Mouse (Mus musculus) heart, embryonic 15.5 days (tissue): ENCODE data around the gene Tm4sf4. TPM values are rescaled to one million over a fixed set of nuclear protein-coding genes. Genes with fewer than 3 reads are reported as not detected.

Source experiments
- ATAC-seq: fragments of 200-750 bp; cut with Nextera tagmentation; replicated peaks from 2 replicates; pipeline ENCODE4 v1.8.0; 2017; ENCODE audit warnings: low read depth, moderate TSS enrichment; ENCODE audit not compliant: insufficient number of reproducible peaks, insufficient read depth, low FRiP score
- H3K27ac ChIP-seq: fragments of 300-500 bp; sonication (generic); 2 replicates; pipeline ENCODE4 v1.5.1; 2015; ENCODE audit warnings: mild to moderate bottlenecking, inconsistent platforms
- H3K27me3 ChIP-seq: fragments of 300-500 bp; sonication (generic); 2 replicates; pipeline ENCODE4 v1.6.1; 2015; ENCODE audit warnings: inconsistent platforms
- H3K36me3 ChIP-seq: fragments of 300-500 bp; sonication (generic); 2 replicates; pipeline ENCODE4 v1.6.1; 2015; ENCODE audit warnings: mild to moderate bottlenecking, inconsistent platforms
- H3K4me1 ChIP-seq: fragments of 300-500 bp; sonication (generic); replicated peaks from 2 replicates; pipeline ENCODE4 v1.6.1; 2015; ENCODE audit warnings: inconsistent platforms
- H3K4me2 ChIP-seq: fragments of 300-500 bp; sonication (generic); 2 replicates; pipeline ENCODE4 v1.6.1; 2015; ENCODE audit warnings: inconsistent platforms, mild to moderate bottlenecking, moderate library complexity
- H3K4me3 ChIP-seq: fragments of 300-500 bp; sonication (generic); 2 replicates; pipeline ENCODE4 v1.5.1; 2015; ENCODE audit warnings: mild to moderate bottlenecking, inconsistent platforms
- H3K9ac ChIP-seq: fragments of 300-500 bp; sonication (generic); 2 replicates; pipeline ENCODE4 v1.6.1; 2015; ENCODE audit warnings: mild to moderate bottlenecking, inconsistent platforms
- H3K9me3 ChIP-seq: fragments of 300-500 bp; sonication (generic); replicated peaks from 2 replicates; pipeline ENCODE4 v1.6.1; 2016; ENCODE audit warnings: inconsistent platforms
- WGBS: fragments of 180-500 bp; shearing (Covaris S2); methylation state at CpG from one replicate; pipeline ENCODE4 v1.1.7; 2015; ENCODE audit warnings: mixed read lengths; 5-methylcytosine and 5-hydroxymethylcytosine counted together
- polyA plus RNA-seq: library from polyadenylated mRNA; unstranded; fragments of >200 nt; fragmentation: Nextera tagmentation; extraction: Ambion mirVana; gene quantifications from 2 replicates; pipeline ENCODE4 v1.2.1, GENCODE M21; 2015

Gene Tm4sf4
- polyA plus RNA-seq, 1 experiment from 2014 or later: 0.86 TPM

- Histone ChIP-seq H3K27me3 (no peaks in the 10 kb centered on the region), H3K27ac (no peak overlapping the region), H3K4me2 (no peak overlapping the region), H3K36me3 (peaks cover 14% of the 10 kb centered on the region; the same call in 1 of the 2 replicates), H3K9me3 (no peaks in the 10 kb centered on the region), H3K4me1 (0 out of 2 replicates have a peak, but pooled peaks cover 5% of the 10 kb centered on the region), H3K9ac (no peak overlapping the region), H3K4me3 (no peak overlapping the region)
- 73% methylated on average over 4 of the region's 4 CpGs for WGBS
- no peak for ATAC-seq
Measured at GRCm38 (mm10) chr3:57480640-57481039, 55.5 kb downstream of the Tm4sf4 start.

GRCm38 (mm10) chr3:57481981-57482380 is 56.9 kb downstream of the Tm4sf4 start:
- H3K9me3 ChIP-seq: no peaks in the 10 kb centered on the region
- H3K4me1 ChIP-seq: peaks cover 10% of the 10 kb centered on the region
- H3K27me3 ChIP-seq: no peaks in the 10 kb centered on the region
- H3K4me3 ChIP-seq: no peak overlapping the region
- H3K4me2 ChIP-seq: no peak overlapping the region
- no peak overlapping the region; the same call in 1 of the 2 replicates for H3K27ac ChIP-seq
- ATAC-seq: no peak
- 0 out of 2 replicates have a peak overlapping the region, but pooled peaks have one; percentile 7 for H3K9ac ChIP-seq
- whole genome bisulfite sequencing: 73% methylated on average over 5 of the region's 5 CpGs
- peaks cover 4% of the 10 kb centered on the region; the same call in 1 of the 2 replicates for H3K36me3 ChIP-seq

- no peak for ATAC-seq
- no peak overlapping the region for H3K9ac ChIP-seq
- no peaks in the 10 kb centered on the region for H3K36me3 ChIP-seq
- H3K27ac ChIP-seq: no peak overlapping the region
- peaks cover 22% of the 10 kb centered on the region for H3K4me1 ChIP-seq
- H3K4me3 ChIP-seq: no peak overlapping the region
- no peaks in the 10 kb centered on the region for H3K9me3 ChIP-seq
- WGBS: 81% methylated on average over 4 of the region's 4 CpGs
- no peaks in the 10 kb centered on the region for H3K27me3 ChIP-seq
- no peak overlapping the region for H3K4me2 ChIP-seq
Measured at GRCm38 (mm10) chr3:57486068-57486467, 61.0 kb downstream of the Tm4sf4 start.

GRCm38 (mm10) chr3:57487455-57488153 is 62.5 kb downstream of the Tm4sf4 start:
- 38% methylated on average over 8 of the region's 8 CpGs for WGBS
- H3K9me3 ChIP-seq: no peaks in the 10 kb centered on the region
- H3K4me2 ChIP-seq: no peak overlapping the region

More at GRCm38 (mm10) chr3:57487455-57488153, 62.5 kb downstream of the Tm4sf4 start:
- no peaks in the 10 kb centered on the region for H3K36me3 ChIP-seq
- peak; percentile 75 for ATAC-seq
- H3K4me3 ChIP-seq: no peak overlapping the region
- no peaks in the 10 kb centered on the region for H3K27me3 ChIP-seq
- H3K4me1 ChIP-seq: peaks cover 17% of the 10 kb centered on the region
- peak overlapping the region; percentile 57 for H3K27ac ChIP-seq
- no peak overlapping the region for H3K9ac ChIP-seq

Other genes starting within 250 kb of the Tm4sf4 start
- gene Tm4sf1, start 123.3 kb upstream of the Tm4sf4 start, polyA plus RNA-seq: 297 and 303 TPM in 2 replicates
- gene Wwtr1, start 150.6 kb downstream of the Tm4sf4 start, polyA plus RNA-seq: 18.2 and 18.6 TPM in 2 replicates
- 39.8 and 43.2 TPM in 2 replicates for gene Commd2, start 226.4 kb downstream of the Tm4sf4 start, polyA plus RNA-seq